Mouse (Mus musculus): ENCODE results near the gene Rft1. TPM values are rescaled to one million over a fixed set of nuclear protein-coding genes. Genes with fewer than 3 reads are reported as not detected.
A peak's percentile ranks its signal among the peaks of the same experiment; 100 is the strongest.

Gene Rft1
- polyA plus RNA-seq, 1 experiment from 2014 or later: 11.3 TPM

DNA sequence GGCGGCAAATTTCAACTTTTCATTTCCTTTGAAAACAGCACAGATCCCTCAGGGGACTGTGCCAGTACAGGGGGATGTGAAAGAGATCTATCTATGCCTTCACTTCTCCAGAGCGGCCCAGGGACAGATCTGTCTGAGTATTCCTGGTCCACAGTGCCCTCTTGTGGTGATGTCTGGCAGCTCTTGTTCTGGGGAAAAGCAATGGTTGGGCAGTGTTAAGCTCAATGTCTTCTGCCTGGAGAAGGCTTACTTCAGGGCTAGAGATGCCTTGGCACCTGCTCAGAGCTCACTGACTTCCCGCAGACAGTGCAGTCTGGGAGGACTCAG is 17.8 kb downstream of the Rft1 start:
- H3K4me3 ChIP-seq (ENCODE audit: inconsistent target): no peak overlapping the region
- peaks cover 54% of the 10 kb centered on the region for H3K36me3 ChIP-seq (ENCODE audit: inconsistent target)
- H3K79me2 ChIP-seq (ENCODE audit: inconsistent target): no peaks in the 10 kb centered on the region
- peak overlapping the region; percentile 44 for H3K27ac ChIP-seq
- WGBS (ENCODE audit: missing documents): 6% methylated on average over 2 of the region's 3 CpGs

DNA sequence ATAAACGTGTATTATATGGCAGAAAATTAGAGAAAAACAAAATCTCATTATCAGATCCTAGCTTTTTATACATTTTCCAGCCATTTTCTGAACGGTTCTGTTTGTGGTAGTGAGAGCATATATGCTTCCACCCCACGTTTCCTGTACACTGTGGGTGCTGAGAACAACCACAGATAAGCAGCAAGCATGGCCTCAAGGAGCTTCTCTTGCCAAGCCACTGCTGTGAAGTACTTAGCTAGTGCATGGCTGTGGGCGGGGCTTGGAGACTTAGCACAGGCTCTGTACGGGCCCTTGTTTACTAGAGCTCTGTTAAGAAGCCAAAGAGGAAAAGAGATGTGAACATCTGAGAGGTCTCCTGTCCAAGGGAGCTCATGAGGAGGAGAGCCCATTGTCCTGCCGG is 20.8 kb downstream of the Rft1 start:
- Histone ChIP-seq H3K27ac (no peak overlapping the region), H3K4me3 (ENCODE audit: inconsistent target) (no peak overlapping the region), H3K79me2 (ENCODE audit: inconsistent target) (no peaks in the 10 kb centered on the region), H3K36me3 (ENCODE audit: inconsistent target) (peaks cover 47% of the 10 kb centered on the region)
- 49% methylated on average over 6 of the region's 6 CpGs for WGBS (ENCODE audit: missing documents)

DNA sequence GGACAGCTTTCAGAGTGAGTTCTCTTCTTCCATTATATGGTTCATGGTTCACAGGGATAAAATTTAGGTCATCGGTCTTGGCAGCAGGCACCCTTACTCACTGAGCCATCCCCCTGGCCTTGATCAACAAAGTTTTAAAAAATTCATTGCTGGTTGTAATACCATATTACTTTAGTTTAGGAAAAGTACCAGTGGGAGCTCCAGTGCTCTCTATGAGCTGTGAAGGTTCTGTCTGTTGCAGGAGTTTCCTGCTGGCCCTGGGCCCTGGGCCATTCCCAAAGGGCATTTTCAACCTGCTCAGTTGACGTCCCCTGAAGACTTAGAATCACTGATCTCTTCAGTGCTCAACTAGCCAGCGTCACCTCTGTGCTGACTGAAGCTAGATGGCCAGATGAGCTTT is 28.0 kb downstream of the Rft1 start:
- peaks cover 53% of the 10 kb centered on the region for H3K36me3 ChIP-seq (ENCODE audit: inconsistent target)
- 100% methylated on average over 3 of the region's 3 CpGs for WGBS (ENCODE audit: missing documents)

DNA sequence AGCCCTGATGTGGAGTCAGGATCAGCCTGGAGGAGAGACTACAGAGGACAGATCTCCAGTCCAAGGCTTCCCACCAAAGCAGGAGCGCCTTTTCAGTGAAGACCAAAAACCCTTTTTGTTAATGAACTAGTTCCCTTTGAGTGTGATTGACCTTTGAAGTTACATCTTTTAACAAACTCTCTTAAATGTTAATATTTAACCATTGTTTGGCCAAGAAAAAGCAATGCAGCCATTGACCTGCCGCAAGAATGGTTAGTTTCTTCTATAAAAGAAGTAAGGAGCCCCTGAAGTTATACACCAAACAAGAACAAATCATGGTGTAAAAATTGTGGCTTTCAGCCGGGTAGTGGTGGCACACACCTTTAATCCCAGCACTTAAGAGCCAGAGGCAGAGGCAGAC is 36.5 kb downstream of the Rft1 start:
- no peak overlapping the region for H3K4me3 ChIP-seq (ENCODE audit: inconsistent target)
- H3K79me2 ChIP-seq (ENCODE audit: inconsistent target): no peaks in the 10 kb centered on the region
- 91% methylated on average over 3 of the region's 3 CpGs for WGBS (ENCODE audit: missing documents)
- H3K27ac ChIP-seq: no peak overlapping the region
- H3K36me3 ChIP-seq (ENCODE audit: inconsistent target): peaks cover 23% of the 10 kb centered on the region

More for the DNA sequence above, 28.0 kb downstream of the Rft1 start:
- Histone ChIP-seq H3K27ac (no peak overlapping the region), H3K79me2 (ENCODE audit: inconsistent target) (no peaks in the 10 kb centered on the region), H3K4me3 (ENCODE audit: inconsistent target) (no peak overlapping the region)

DNA sequence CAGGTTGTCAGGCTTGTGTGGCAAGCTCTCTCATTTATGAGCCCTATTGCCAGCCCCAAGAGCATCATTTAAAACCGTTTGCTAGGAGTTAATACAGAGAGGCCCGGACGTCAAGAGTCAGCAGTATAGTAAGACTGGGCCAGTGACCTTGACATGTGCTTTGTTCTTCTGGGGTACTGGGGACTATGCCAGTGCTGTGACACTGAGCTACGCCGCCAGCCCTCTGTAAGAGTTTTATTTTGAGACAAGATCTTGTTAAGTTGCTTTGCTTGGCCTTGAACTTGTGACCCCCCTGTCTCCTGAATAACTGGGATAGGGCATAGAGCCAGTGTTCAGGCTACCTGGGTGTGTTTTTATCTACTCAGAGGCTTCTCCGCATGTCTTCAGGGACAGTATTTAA is 38.3 kb downstream of the Rft1 start:
- 90% methylated on average over 6 of the region's 6 CpGs for WGBS (ENCODE audit: missing documents)
- H3K36me3 ChIP-seq (ENCODE audit: inconsistent target): peaks cover 23% of the 10 kb centered on the region
- no peak overlapping the region for H3K4me3 ChIP-seq (ENCODE audit: inconsistent target)
- no peak overlapping the region for H3K27ac ChIP-seq
- no peaks in the 10 kb centered on the region for H3K79me2 ChIP-seq (ENCODE audit: inconsistent target)

DNA sequence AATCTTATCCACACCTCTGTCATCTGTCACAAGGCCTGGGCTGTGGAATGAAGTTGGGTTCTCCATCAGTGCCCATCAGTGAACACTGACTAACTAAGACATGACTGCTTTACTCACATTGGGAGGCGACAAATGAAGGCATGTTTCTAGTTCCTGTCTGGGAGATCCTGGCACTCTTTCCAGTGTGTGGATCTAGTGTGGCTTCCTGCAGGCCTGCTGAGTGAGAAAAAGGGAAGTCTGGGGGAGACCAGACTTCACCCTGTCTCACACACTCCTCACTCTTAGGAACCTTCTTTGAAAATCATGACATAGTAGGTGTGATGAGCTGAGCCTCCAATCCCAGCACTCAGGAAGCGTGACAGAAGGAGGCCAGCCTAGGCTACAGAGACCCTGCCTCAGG is 40.6 kb downstream of the Rft1 start:
- WGBS (ENCODE audit: missing documents): 26% methylated on average over 2 of the region's 2 CpGs
- Histone ChIP-seq H3K36me3 (ENCODE audit: inconsistent target) (peaks cover 17% of the 10 kb centered on the region; the same call in 1 of the 2 replicates), H3K79me2 (ENCODE audit: inconsistent target) (no peaks in the 10 kb centered on the region), H3K27ac (peak overlapping the region; percentile 54), H3K4me3 (ENCODE audit: inconsistent target) (no peak overlapping the region)

DNA sequence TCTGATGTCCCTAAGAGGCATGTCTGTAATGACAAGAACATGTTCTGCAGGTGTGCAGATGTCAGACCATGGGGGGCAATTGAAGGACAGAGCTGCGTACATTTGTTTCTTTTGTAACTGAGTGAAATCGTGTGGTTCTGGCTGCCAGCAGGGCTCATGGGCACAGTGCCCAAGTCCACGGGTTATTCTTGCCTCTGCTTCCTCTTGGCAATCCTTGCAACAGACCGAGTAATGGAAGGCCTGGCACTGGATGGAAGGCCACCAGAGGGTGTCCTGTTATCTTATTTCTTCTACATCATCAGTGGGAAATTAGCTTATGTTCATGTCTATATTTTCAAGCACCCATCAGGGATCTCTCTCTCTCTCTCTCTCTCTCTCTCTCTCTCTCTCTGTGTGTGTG is 41.4 kb downstream of the Rft1 start:
- Histone ChIP-seq H3K27ac (peak overlapping the region; percentile 54), H3K4me3 (ENCODE audit: inconsistent target) (no peak overlapping the region), H3K36me3 (ENCODE audit: inconsistent target) (peaks cover 8% of the 10 kb centered on the region; the same call in 1 of the 2 replicates), H3K79me2 (ENCODE audit: inconsistent target) (no peaks in the 10 kb centered on the region)
- WGBS (ENCODE audit: missing documents): 0% methylated on average over 4 of the region's 4 CpGs

DNA sequence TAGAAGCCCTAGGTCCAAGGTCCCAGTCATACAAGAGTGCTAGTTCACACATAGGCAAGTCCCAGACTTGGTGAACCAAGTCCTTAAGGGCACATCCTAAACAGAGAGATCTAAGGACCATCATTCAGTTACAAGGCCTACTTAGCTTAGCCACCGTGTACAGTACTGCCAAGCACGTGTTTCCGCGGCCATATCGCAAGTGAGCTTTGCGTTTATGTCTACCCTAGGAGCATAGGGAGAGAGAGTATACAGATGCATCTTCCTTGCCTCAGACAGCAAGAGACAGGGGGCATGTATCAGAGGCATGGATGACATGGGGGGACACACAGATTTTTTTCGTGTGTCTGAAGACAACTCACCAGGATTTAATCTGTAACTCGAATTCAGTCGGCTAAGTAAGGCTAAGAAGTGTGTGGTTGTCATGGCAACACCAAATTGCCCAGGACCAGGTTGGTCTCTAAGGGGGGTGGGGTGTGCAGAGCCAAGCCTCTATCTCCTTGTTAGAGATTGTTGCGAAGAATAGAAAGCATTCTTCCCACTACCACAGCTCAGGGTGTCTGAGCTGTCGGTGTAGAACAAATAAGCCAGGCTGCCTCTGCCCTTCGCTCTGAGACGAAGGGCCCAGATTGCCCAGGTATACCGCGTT is 43.4 kb downstream of the Rft1 start:
- 95% methylated on average over 14 of the region's 15 CpGs for WGBS (ENCODE audit: missing documents)

DNA sequence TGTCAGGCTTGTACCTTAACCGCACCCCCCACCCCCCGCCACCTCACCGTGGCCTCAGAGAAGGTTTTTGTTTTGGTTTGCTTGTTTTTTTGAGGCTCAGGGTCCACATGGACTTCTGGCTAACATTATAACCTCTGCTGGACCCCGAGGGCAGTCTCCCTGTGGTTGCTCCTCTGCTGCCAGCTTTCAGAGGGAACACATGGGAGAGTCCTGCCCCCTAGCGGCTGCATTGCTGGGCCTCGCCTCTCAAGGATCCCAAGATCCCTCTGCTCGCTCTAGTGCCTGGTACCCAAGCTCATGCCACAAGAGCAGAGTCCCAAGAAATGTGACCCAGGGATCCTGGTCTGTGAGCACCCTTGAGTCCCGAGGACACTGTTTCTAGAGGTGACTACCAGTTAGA is 45.5 kb downstream of the Rft1 start:
- Histone ChIP-seq H3K36me3 (ENCODE audit: inconsistent target) (no peaks in the 10 kb centered on the region), H3K79me2 (ENCODE audit: inconsistent target) (no peaks in the 10 kb centered on the region), H3K4me3 (ENCODE audit: inconsistent target) (no peak overlapping the region), H3K27ac (no peak overlapping the region)
- 44% methylated on average over 8 of the region's 8 CpGs for WGBS (ENCODE audit: missing documents)

More for the DNA sequence above, 43.4 kb downstream of the Rft1 start:
- Histone ChIP-seq H3K4me3 (ENCODE audit: inconsistent target) (no peak overlapping the region), H3K36me3 (ENCODE audit: inconsistent target) (no peaks in the 10 kb centered on the region), H3K79me2 (ENCODE audit: inconsistent target) (no peaks in the 10 kb centered on the region), H3K27ac (no peak overlapping the region)

DNA sequence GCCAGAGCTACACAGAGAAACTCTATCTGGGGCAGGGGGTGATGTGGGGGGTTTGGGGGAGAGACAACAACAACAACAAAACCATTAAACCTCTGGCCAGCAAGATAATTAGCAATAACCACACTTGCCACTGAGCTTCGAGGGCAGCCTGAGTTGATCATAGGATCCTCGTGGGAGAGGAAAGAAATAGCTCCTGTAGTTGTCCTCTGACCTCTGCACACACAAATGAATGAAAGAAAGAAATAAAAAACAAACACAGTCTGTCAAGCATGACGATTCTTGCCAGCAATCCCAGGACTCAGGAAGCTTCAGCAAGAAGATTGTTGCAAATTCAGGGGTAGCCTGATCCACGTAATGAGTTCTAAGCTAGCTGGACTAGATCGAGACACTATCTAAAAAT is 48.4 kb downstream of the Rft1 start:
- Histone ChIP-seq H3K4me3 (ENCODE audit: inconsistent target) (no peak overlapping the region), H3K79me2 (ENCODE audit: inconsistent target) (no peaks in the 10 kb centered on the region), H3K27ac (no peak overlapping the region), H3K36me3 (ENCODE audit: inconsistent target) (no peaks in the 10 kb centered on the region)
- WGBS (ENCODE audit: missing documents): 71% methylated on average over 5 of the region's 5 CpGs

DNA sequence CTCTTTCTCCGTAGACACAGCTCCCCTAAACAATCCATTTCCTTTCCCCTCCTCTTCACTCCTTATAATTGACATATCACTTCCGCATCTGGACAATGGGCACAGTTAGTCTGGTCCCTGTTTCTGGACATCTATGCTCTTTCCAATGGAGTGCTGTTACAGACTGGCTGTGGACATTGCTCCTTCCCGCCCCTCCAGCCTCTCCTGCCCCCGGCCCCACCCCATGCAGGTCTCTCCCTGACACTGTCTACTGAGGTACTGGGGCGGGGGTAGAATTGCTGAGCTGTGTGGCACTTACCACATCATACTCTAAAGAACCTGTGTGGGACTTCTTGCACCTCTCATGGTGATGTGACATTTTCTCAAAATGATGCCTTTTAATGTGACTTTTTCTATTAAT is 48.9 kb downstream of the Rft1 start:
- Histone ChIP-seq H3K79me2 (ENCODE audit: inconsistent target) (no peaks in the 10 kb centered on the region), H3K27ac (no peak overlapping the region), H3K4me3 (ENCODE audit: inconsistent target) (no peak overlapping the region), H3K36me3 (ENCODE audit: inconsistent target) (no peaks in the 10 kb centered on the region)
- WGBS (ENCODE audit: missing documents): 87% methylated on average over 5 of the region's 5 CpGs

DNA sequence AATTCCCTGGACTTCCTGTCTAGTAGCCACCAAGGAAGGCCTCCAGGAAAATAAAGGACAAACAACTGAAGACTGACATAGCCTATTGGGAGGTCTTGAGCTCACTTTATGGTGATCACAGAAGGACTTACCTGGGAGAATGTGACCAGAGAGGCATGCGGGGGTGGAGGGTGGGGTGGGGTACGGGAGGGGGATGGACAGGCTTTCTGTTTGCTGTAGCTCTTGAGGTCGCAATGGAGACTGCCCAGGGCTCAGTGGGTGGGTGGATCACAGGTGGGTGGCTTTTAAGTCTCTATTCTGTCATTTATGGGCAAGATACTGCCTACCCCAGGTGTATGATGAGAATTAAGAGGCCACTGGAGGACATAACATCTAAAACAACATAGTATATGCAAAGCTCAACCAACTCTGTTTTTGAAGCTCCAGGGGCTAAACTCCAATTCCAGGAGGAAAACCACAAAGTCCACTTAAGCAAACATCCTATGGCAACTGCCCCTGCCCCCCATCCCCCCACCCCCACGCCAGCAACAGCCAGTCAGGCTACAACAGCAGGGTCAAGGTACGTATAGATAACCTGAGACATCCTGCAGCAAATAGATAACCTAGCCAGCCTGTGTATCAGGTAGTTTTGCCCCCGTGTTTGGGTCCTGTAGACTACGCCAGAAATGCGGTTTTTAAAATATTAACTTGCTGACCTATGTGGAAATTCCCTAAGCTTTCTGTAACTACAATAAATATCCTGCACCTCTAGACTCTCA is 50.1 kb downstream of the Rft1 start:
- 95% methylated on average over 8 of the region's 8 CpGs for WGBS (ENCODE audit: missing documents)
- Histone ChIP-seq H3K27ac (no peak overlapping the region), H3K4me3 (ENCODE audit: inconsistent target) (no peak overlapping the region), H3K36me3 (ENCODE audit: inconsistent target) (no peaks in the 10 kb centered on the region), H3K79me2 (ENCODE audit: inconsistent target) (no peaks in the 10 kb centered on the region)

DNA sequence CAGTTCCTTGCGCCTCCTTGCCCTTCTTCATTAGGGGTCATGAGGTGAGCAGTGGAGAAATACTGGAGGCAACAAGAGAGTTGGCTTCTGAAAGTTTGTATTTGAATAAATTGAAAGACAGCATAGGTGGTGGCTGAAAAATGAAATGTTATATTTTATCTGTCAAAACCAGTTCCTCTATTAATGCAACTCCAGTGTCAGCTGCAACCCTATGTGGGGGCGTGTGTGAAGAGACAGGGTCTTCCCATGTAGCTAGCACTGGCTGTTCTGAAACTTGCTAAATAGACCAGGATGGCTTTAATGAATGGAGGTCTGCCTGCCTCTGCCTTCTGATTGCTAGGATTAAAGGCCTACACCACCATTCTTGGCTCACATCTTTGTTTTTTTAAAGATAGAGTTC is 57.7 kb downstream of the Rft1 start:
- H3K4me3 ChIP-seq (ENCODE audit: inconsistent target): no peak overlapping the region
- H3K79me2 ChIP-seq (ENCODE audit: inconsistent target): peaks cover 1% of the 10 kb centered on the region
- WGBS (ENCODE audit: missing documents): 96% methylated on average over 2 of the region's 2 CpGs

DNA sequence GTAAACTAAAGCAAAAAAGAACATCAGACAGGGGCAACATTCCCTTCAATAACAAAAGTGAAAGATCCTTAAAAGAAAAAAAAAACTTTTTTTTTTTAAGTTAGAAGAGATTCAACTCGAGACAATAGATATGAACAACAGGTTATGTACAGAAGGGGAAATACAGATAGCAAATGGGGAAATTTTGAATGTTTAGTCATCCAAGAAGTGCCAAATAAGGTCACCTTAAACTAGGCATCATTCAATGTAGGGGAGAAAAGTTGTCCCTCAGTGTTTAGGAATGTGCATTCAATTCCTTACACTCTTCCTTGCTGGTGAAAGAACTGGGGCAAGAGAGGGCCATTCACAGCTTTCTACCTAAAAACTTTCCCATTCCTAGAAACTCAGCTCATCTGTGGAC is 59.6 kb downstream of the Rft1 start:
- H3K4me3 ChIP-seq (ENCODE audit: inconsistent target): no peak overlapping the region
- peaks cover 20% of the 10 kb centered on the region for H3K79me2 ChIP-seq (ENCODE audit: inconsistent target)
- H3K27ac ChIP-seq: no peak overlapping the region
- no peaks in the 10 kb centered on the region for H3K36me3 ChIP-seq (ENCODE audit: inconsistent target)
- WGBS (ENCODE audit: missing documents): 56% methylated on average over 1 of the region's 1 CpGs

More for the DNA sequence above, 57.7 kb downstream of the Rft1 start:
- no peak overlapping the region for H3K27ac ChIP-seq
- H3K36me3 ChIP-seq (ENCODE audit: inconsistent target): no peaks in the 10 kb centered on the region

DNA sequence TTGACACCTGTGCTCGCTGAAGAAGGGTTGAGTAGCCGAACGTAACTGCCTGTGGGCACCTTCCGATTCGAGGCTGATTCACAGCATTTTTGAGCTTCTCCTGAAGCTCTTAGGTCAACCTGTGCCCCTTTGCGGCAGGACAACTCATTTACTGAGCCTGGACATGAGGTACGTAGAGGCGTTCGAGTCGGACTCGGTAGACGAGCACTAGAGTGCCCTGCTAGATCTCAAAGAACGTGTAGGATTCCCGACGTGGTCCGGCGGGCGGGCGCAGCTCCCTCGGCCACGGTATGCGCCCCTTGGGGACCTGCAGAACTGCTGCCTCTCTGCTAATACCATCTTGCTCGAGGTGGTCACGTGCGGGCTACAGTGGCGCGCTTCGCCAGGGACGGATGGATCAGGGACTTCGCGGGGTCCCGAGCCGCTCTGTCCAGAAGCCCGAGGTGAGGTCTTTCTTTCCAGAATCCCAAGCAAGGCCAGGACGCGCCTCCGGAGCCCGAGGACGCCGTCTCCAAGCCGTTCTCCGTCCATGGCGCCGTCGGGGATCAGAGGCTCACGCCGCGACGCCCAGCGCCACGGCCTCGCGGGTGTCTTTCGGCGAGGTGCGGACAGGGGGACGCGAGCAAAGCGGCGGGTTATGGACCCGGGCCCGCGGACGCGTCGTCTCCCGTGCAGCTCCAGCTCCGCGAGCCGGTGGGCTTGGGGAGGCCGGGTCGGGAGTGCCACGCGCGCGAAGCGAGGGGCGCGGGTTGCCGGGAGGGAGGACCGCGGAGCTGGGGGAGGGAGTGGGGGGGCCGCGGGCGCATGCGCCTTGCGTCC is 60.8 kb downstream of the Rft1 start, which contains the start of gene Sfmbt1:
Gene Sfmbt1 (plus strand): TSS at position 51 of the 819 bp plus-strand sequence.
- Histone ChIP-seq H3K27ac (no peak within 1 kb of the TSS), H3K79me2 (ENCODE audit: inconsistent target) (peaks cover 32% of the 10 kb centered on the region), H3K4me3 (ENCODE audit: inconsistent target) (peak within 1 kb of the TSS; percentile 11; the same call in 1 of the 2 replicates), H3K36me3 (ENCODE audit: inconsistent target) (no peaks in the 10 kb centered on the region)
- 11% methylated on average over 76 of the region's 87 CpGs for WGBS (ENCODE audit: missing documents)

Data from macrophage (primary cell).